Mouse (Mus musculus) right cerebral cortex, postnatal 14 days (tissue): Measurements from ENCODE around the gene Hs3st6.
A peak's percentile ranks its signal among the peaks of the same experiment; 100 is the strongest.
"Not testable (repeated sequence)": the region's sequence is repeated elsewhere in the genome, so short reads cannot be mapped to it uniquely, and the experiment has no call there.

Experiments used
- DNase-seq: peaks from one replicate; pipeline ENCODE4 v3.0.0; 2022

The Hs3st6 gene

DNA sequence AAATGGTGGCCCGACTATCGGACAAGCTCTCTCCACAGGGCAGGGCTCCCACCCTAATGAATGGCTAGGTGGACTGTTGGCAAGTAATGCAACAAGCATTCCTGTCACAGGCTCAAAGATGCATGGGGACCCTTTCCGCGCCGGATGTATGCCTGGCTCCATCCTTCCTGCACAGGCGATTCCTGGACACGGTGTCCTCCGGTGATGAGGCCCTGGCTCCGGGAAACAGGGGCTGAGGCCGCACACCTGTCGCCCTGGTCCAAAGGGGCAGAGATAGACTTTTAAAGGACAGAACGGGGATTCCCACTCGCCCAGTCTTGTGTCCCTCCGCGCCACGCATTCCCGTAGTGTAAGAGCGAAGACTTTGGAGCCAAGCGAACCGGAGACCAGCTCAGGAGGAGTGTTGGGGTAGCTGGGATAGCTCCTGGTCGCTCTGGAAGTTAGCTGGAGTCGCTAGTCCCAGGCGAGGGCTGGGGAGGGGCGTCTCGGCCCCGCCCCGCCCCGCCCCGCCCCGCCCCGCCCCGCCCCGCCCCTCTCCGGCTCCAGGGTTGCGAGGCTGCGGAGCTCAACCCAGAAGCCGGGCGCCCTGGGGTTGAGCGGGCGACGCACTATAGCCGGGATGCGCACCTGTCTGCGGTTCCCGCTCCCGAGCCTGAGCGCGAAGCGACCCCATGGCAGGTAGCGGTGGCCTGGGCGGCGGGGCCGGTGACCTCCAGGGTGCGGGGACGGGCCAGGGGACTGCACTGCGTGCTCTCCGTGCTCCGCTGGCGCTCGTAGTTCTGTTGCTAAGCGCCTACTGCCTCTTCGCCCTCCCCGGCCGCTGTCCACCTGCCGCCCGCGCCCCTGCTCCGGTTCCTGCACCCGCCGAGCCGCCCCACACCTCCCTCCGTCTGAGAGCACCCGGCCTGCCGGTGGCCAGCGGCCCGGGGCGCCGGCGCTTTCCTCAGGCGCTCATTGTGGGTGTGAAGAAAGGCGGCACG is at the start of gene Hs3st6:
Gene Hs3st6, plus strand, starts transcription at position 574 of the 980 bp plus-strand sequence.
- no peak for DNase-seq

GRCm38 (mm10) chr17:24705821-24706220 is 47.0 kb upstream of the Hs3st6 start:
- DNase-seq = no peak

- peak; percentile 94 for DNase-seq
These were observed 45.6 kb upstream of the Hs3st6 start, which contains the start of gene Tbl3 for GRCm38 (mm10) chr17:24706982-24707800. Gene Tbl3, minus strand, starts transcription at chr17:24707660.

DNA sequence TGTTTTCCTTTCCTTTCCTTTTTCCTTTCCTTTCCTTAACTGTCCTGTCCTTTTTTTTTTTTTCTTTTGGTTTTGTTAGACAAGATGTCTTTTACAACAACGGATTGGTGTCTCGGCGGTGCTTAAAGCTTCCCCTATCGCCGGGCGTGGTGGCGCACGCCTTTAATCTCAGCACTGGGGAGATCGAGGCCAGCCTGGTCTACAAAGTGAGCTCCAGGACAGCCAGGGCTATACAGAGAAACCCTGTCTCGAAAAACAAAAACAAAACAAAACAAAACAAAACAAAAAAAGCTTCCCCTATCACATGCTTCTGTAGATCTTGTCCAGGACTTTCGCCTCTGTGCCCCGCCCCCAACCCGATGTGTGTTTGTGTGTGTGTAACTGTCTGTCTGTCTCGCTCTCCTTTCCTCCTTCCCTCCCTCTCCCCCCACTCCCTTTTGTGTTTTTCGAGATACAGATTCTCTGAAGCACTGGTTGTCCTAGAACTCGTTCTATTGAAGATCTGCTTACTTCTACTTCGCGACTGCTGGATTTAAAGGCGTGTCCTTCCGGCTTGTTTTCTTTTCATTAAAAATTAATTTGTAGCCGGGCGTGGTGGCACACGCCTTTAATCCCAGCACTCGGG is 44.9 kb upstream of the Hs3st6 start:
- no peak for DNase-seq

DNA sequence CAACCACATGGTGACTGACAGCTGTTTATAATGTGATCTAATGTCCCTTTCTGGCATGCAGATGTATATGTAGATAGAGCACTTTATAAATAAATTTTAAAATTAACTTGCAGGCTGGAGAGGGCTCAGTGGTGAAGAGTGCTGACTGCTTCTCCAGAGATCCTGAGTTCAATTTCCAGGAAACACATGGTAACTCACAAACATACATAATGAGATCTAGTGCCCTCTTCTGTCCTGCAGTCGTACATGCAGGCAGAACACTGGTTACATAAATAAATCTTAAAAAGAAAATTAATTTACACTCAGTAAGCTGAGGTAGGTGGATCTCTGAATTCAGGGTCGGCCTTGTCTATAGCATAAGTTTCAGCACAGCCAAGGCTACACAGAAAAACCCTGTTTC is 44.1 kb upstream of the Hs3st6 start:
- DNase-seq = no peak

DNA sequence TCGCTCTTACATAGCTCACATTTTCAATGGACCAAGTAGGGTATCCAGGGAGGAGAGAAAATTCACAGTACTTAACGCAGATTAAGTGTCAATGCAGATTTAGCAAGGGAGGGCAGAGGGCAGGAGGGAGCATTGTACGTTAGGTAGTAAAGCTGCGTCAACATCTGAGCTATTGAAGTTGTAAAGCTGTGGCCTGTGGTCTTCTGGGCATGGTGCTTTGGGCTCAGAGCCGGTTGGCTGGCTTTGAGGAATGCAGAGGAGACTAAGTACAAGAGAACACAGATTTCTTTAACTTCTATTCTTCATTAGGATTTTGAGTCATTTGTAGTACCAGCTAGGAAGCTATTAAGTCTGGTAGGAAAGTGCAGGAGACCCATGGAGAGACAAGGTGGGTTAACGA is 37.2 kb upstream of the Hs3st6 start:
- no peak for DNase-seq

GRCm38 (mm10) chr17:24716166-24716682 is 36.6 kb upstream of the Hs3st6 start:
- DNase-seq = no peak

- no peak for DNase-seq
These were observed 34.8 kb upstream of the Hs3st6 start, which contains the start of the genes Rnf151 and Rps2 for GRCm38 (mm10) chr17:24717943-24718342. Gene Rnf151, minus strand, starts transcription at chr17:24718063. Gene Rps2, plus strand, starts transcription at chr17:24718116.

DNA sequence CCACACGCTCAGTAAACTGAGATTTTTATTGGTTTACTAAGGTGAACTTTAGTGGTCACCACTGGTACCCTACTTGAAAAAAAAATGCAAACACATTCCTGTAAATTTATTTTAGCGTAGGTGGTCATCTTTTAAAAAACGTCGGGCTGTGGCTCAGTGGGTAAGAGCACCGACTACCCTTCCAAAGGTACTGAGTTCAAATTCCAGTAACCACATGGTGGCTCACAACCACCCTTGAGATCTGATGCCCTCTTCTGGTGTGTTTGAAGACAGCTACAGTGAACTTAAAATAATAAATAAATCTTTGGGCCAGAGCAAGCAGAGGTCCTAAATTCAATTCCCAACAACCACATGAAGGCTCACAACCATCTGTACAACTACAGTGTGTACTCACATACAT is 33.9 kb upstream of the Hs3st6 start:
- not testable (repeated sequence) for DNase-seq

DNA sequence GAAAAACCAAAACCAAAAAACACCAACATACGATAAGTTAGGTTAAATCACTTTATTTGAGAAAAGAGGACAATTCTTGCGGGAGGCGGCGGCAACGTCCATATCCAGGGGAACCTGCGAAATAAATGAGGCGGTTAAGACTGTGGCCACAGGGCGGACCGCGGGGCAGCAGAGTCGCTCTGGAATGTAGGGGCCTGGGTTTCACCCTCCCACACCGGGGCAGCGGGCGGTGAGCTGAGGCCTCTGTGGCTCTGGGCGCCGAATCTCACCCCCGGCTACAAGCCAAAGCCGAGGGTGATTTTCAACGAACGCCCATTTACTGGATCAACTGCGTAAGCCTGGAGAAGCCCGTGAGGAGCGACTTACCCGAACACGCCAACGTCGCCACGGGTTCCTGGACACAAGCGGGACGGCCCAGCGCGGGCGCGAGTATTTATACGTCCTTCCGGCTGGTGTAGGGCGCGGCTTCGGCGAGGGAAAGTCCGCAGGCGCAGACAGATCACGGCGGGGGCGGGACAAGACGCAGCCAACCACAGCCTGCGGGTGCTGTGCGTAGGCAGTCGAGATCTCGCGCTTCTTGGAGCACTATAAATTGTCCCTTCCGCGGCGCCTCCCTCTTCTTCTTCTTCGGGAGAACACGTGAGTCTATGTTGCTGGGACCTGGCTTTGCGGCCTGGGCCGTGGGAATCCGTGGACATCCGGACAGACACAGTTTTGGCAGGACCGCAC is 33.1 kb upstream of the Hs3st6 start:
- DNase-seq = peak; percentile 99

GRCm38 (mm10) chr17:24720616-24721015 is 32.2 kb upstream of the Hs3st6 start:
- DNase-seq = not testable (repeated sequence)

- DNase-seq = not testable (repeated sequence)
These were observed 31.3 kb upstream of the Hs3st6 start for GRCm38 (mm10) chr17:24721383-24721955.

DNA sequence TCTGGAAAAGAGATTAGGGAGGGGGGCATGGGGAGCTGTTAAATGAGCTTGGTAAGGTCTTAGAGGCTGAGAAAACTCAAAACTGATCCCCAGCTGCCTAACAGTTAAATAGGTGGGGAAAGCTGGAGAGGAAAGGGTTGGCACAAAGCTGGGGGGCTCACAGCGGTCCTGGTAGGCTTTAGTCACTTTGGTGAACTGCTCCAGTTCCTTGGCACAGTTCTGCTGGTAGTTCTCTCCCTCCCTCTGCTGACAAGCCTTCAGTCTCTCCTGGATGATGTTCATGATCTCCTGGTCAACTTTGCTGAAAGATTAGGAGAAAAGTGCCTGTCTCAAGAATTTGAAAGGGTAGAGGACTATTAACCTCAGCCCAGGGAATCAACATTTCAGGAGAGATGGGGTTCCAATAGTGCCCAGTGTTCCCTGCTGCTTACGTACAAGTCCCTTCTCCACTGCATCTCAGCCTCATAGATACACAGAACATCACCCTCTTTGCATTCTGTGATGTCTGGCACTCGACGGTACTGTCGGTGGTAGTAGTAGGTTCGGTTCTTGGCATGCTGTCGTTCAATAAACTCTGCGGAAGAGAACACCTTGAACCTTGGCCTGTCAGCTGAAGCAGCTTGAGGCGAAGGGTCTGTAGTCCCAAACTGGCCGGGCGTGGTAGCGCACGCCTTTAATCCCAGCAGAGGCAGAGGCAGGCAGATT is 30.4 kb upstream of the Hs3st6 start:
- no peak for DNase-seq

GRCm38 (mm10) chr17:24723122-24723880 is 29.5 kb upstream of the Hs3st6 start:
- no peak for DNase-seq

GRCm38 (mm10) chr17:24723881-24724180 is 29.0 kb upstream of the Hs3st6 start:
- peak; percentile 33 for DNase-seq

DNA sequence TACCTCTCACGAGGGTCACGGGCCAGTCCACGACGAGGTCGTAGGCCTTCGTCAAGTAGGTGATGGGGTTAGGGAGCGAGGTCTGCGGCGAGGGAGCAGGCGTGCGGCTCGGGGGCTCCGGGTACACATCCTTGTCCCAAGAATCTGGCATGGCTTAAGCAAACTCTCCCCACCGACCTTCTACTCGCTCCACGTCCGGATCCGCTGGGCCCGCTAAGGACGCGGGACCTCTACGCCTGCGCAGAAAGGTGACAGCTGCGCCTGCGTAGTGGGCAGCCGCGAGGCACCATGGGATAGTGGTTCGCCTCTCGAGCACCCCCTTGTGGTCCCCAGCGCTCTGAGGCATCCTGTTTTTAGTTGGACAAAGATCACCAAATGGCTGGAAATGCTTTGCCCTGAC is 28.6 kb upstream of the Hs3st6 start, which contains the start of gene Ndufb10:
Gene Ndufb10, minus strand, starts transcription at position 295 of the 400 bp plus-strand sequence.
- DNase-seq = peak; percentile 99

DNA sequence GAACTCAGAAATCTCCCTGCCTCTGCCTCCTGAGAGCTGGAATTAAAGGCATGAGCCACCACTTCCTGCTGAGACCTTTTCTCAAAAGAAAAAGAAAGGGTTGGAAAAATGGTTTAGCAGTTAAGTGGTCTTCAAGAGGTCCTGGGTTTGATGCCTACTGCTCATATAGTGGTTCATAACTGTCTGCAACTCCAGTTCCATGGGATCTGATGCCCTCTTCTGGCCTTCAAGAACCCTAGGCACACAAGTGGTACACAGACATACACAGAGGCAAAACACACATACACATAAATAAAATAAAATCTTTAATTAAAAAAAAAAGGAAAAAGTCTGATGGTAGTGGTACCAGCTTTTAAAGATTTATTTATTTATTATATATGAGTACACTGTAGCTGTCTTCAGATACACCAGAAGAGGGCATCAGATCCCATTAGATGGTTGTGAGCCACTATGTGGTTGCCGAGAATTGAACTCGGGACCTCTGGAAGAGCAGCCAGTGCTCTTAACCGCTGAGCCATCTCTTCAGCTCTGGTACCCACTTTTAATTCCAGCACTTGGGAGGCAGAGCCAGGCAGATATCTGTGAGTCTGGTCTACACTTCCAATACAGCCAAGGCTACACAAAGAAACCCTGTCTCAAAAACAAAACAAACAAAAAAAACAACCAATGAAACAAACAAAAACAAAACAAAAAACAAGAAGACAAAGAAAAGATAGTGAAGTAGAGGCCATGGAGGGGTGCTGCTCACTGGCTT is 27.0 kb upstream of the Hs3st6 start:
- DNase-seq = no peak

GRCm38 (mm10) chr17:24727618-24728017 is 25.2 kb upstream of the Hs3st6 start, which contains the start of gene Rpl3l:
Gene Rpl3l, plus strand, starts transcription at chr17:24727820.
- DNase-seq = no peak

DNA sequence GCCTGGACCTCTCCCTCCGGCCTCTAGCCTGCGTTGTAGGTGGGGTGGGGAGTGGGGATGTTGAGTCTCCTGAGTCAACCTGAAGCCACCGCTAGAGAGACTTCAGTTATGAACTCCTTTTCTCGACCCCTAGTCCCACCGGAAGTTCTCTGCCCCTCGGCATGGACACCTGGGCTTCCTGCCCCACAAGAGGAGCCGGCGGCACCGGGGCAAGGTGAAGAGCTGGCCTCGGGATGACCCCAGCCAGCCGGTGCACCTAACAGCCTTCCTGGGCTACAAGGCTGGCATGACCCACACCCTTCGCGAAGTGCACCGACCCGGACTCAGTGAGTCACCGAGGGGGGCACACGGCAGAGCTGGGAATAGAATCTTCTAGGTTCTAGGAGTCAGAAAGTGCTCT is 24.6 kb upstream of the Hs3st6 start:
- no peak for DNase-seq
